Mouse (Mus musculus) lung, postnatal 0 days (tissue): ENCODE results near the gene Olfr235. TPM values are rescaled to one million over a fixed set of nuclear protein-coding genes. Genes with fewer than 3 reads are reported as not detected.
"Not testable (repeated sequence)": the region's sequence is repeated elsewhere in the genome, so short reads cannot be mapped to it uniquely, and the experiment has no call there.

Source experiments
- ATAC-seq: fragments of 200-750 bp; cut with Nextera tagmentation; 2 replicates; pipeline ENCODE4 v1.8.0; 2017; ENCODE audit warnings: moderate library complexity
- DNase-seq: peaks from one replicate; pipeline ENCODE4 v3.0.0-alpha.2; 2016; ENCODE audit warnings: low spot score
- H3K27ac ChIP-seq: fragments of 300-500 bp; sonication (generic); 2 replicates; pipeline ENCODE4 v1.5.1; 2014; ENCODE audit warnings: antibody characterized with exemption, mild to moderate bottlenecking, low read length, mixed read lengths
- H3K27me3 ChIP-seq: fragments of 300-500 bp; sonication (generic); replicated peaks from 2 replicates; pipeline ENCODE4 v1.6.1; 2014; ENCODE audit warnings: low read length, mixed read lengths; ENCODE audit not compliant: insufficient read depth
- H3K36me3 ChIP-seq: fragments of 300-500 bp; sonication (generic); 2 replicates; pipeline ENCODE4 v1.6.1; 2014; ENCODE audit warnings: low read length, mixed read lengths; ENCODE audit not compliant: insufficient read depth
- H3K4me1 ChIP-seq: fragments of 300-500 bp; sonication (generic); 2 replicates; pipeline ENCODE4 v1.6.1; 2014; ENCODE audit warnings: antibody characterized with exemption, low read depth, low read length, mixed read lengths; ENCODE audit not compliant: insufficient read depth
- H3K4me2 ChIP-seq: fragments of 300-500 bp; sonication (generic); replicated peaks from 2 replicates; pipeline ENCODE4 v1.6.1; 2014; ENCODE audit warnings: low read depth, mild to moderate bottlenecking, low read length, moderate library complexity, mixed read lengths
- H3K4me3 ChIP-seq: fragments of 300-500 bp; sonication (generic); 2 replicates; pipeline ENCODE4 v1.5.1; 2014; ENCODE audit warnings: low read depth, low read length
- H3K9ac ChIP-seq: fragments of 300-500 bp; sonication (generic); replicated peaks from 2 replicates; pipeline ENCODE4 v1.6.1; 2014; ENCODE audit warnings: low read depth, mild to moderate bottlenecking
- H3K9me3 ChIP-seq: fragments of 300-500 bp; sonication (generic); 2 replicates; pipeline ENCODE4 v1.6.1; 2016; ENCODE audit warnings: low read length, mixed read lengths
- CTCF ChIP-seq: IDR thresholded peaks from 2 replicates; pipeline ENCODE4 v1.5.1; 2016; ENCODE audit warnings: antibody characterized with exemption, mild to moderate bottlenecking
- EP300 ChIP-seq: IDR thresholded peaks from 2 replicates; pipeline ENCODE4 v1.6.1; 2016; ENCODE audit warnings: antibody characterized with exemption, mild to moderate bottlenecking, control low read depth
- WGBS: fragments of 180-500 bp; shearing (Covaris S2); extraction: QIAGEN DNeasy Blood & Tissue Kit; methylation state at CpG from one replicate; pipeline ENCODE4 v1.1.7; 2014; 5-methylcytosine and 5-hydroxymethylcytosine counted together
- polyA plus RNA-seq: library from polyadenylated mRNA; unstranded; fragments of >200 nt; fragmentation: Nextera tagmentation; extraction: Ambion mirVana; gene quantifications from 2 replicates; pipeline ENCODE4 v1.2.1, GENCODE M21; 2015

The Olfr235 gene
- not detected in 2 replicates for polyA plus RNA-seq

DNA sequence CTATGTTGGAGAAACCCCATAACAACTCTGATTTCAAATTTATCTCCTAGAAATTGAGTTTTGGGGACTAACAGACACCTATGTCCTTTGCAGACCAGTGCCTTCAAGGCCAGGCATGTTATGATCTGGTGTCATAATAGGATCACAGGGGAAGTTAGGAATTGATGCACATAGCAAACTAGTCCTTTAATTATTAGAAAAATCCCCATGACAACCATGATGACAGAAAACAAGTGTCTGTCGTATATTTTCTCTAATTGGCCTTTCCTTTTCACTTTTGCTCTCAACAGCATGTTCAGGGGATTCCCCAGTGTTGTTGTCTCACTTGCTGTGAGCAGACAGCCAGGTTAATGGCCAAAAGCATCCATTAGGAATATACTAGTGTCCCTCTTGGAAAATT is at the start of gene Olfr235:
TSS of gene Olfr235 (plus strand) at position 301 of the 400 bp plus-strand sequence.
- DNase-seq (no peak), ATAC-seq (no peak)
- no peak for TF ChIP-seq EP300
- no peak for TF ChIP-seq CTCF
- Histone ChIP-seq H3K4me2 (no peak within 1 kb of the TSS), H3K9ac (no peak within 1 kb of the TSS), H3K4me3 (no peak within 1 kb of the TSS), H3K27me3 (no peaks in the 10 kb centered on the region), H3K36me3 (no peaks in the 10 kb centered on the region), H3K4me1 (no peaks in the 10 kb centered on the region), H3K9me3 (no peaks in the 10 kb centered on the region), H3K27ac (no peak within 1 kb of the TSS)
- 45% methylated on average over 1 of the region's 1 CpGs for WGBS

DNA sequence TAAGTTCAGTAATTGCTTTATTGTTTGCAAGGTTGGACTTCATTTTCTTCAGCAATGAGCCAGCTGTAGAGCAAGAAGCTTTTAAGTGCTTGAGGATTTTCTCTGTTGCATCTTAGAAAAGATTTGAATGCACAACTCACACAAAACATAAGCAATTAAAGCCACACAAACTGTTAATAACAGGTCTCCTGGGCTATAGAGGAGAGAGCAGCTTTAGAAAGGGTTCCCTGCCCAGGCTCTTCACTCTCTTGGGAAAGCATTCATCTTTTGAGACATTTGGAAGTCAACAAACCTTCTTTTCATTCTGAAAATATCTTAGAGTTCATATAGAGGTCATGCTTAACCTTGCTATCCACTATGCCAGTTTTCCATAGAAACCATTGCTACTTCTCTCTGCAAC is 28.3 kb upstream of the Olfr235 start, which contains the start of gene Olfr1432:
TSS of gene Olfr1432 (minus strand) at position 101 of the 400 bp plus-strand sequence.
- not testable (repeated sequence) for DNase-seq, H3K27me3 ChIP-seq, H3K9me3 ChIP-seq, H3K36me3 ChIP-seq, H3K9ac ChIP-seq, H3K4me2 ChIP-seq, H3K4me1 ChIP-seq, H3K27ac ChIP-seq, ATAC-seq, H3K4me3 ChIP-seq

DNA sequence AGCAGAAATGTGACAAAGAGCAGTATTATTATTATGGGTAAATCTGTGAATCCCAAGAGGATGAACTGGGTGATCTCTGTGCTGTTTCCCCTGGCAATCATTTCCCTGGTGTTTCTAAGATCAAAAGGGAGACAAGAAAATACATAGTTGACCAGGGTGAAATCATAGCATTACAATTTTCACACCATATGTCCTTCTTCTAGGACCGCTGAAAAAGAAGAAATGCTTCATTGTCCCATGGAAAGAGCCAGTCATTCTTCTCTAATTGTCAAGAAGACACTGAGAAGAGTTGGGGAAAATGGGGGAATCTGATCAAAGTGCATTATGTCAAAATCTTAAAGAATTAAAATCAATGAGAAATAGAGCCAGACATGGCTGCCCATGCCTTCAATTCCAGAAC is 19.3 kb upstream of the Olfr235 start, which contains the start of gene Olfr262:
TSS of gene Olfr262 (minus strand) at position 101 of the 400 bp plus-strand sequence.
- H3K4me2 ChIP-seq: no peak within 1 kb of the TSS
- WGBS: 74% methylated on average over 1 of the region's 1 CpGs
- H3K4me3 ChIP-seq: no peak within 1 kb of the TSS
- no peak within 1 kb of the TSS for H3K27ac ChIP-seq
- no peaks in the 10 kb centered on the region for H3K9me3 ChIP-seq
- no peak for ATAC-seq
- DNase-seq: no peak
- no peaks in the 10 kb centered on the region for H3K27me3 ChIP-seq
- TF ChIP-seq CTCF: no peak
- no peak for TF ChIP-seq EP300
- H3K4me1 ChIP-seq: no peaks in the 10 kb centered on the region
- no peak within 1 kb of the TSS for H3K9ac ChIP-seq
- H3K36me3 ChIP-seq: no peaks in the 10 kb centered on the region

DNA sequence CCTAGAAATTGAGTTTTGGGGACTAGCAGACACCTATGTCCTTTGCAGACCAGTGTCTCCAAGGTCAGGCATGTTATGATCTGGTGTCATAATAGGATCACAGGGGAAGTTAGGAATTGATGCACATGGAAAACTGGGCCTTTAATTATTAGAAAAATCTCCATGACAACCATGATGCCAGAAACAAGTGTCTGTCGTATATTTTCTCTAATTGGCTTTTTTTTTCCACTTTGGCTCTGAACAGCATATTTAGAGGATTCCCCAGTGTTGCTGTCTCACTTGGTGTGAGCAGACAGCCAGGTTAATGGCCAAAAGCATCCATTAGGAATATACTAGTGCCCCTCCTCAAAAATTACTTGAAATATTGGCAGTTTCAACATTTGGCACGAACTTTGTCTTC is 18.7 kb downstream of the Olfr235 start, which contains the start of gene Olfr1434:
TSS of gene Olfr1434 (plus strand) at position 301 of the 400 bp plus-strand sequence.
- Histone ChIP-seq H3K36me3 (no peaks in the 10 kb centered on the region), H3K4me1 (no peaks in the 10 kb centered on the region), H3K9me3 (no peaks in the 10 kb centered on the region), H3K27ac (no peak within 1 kb of the TSS), H3K27me3 (no peaks in the 10 kb centered on the region), H3K4me2 (no peak within 1 kb of the TSS), H3K4me3 (no peak within 1 kb of the TSS), H3K9ac (no peak within 1 kb of the TSS)
- no peak for ATAC-seq
- no peak for TF ChIP-seq CTCF
- no peak for TF ChIP-seq EP300
- DNase-seq: no peak
- 64% methylated on average over 2 of the region's 2 CpGs for WGBS

DNA sequence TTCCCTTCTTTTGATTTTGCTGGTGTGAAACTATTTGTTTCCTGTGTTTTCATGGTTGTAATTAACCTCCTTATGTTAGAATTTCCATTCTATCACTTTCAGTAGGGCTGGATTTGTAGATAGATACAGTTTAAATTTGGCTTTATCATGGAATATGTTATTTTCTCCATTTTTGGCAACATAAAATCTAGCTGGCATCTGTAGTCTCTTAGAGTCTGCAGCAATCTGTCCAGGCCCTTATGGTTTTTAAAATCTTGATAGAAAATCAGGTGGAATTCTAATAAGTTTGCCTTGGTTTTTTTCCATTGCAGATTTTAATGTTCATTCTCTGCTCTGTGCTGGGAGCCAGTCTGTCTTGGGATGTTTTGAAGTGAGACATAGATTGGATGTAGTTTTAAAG is 32.1 kb downstream of the Olfr235 start:
- no peak overlapping the region for H3K4me2 ChIP-seq
- H3K4me1 ChIP-seq: no peaks in the 10 kb centered on the region
- H3K9me3 ChIP-seq: no peaks in the 10 kb centered on the region
- no peak for DNase-seq
- TF ChIP-seq EP300 (no peak), CTCF (no peak)
- H3K27ac ChIP-seq: no peak overlapping the region
- H3K36me3 ChIP-seq: no peaks in the 10 kb centered on the region
- no peaks in the 10 kb centered on the region for H3K27me3 ChIP-seq
- no peak for ATAC-seq
- H3K4me3 ChIP-seq: no peak overlapping the region
- no peak overlapping the region for H3K9ac ChIP-seq

DNA sequence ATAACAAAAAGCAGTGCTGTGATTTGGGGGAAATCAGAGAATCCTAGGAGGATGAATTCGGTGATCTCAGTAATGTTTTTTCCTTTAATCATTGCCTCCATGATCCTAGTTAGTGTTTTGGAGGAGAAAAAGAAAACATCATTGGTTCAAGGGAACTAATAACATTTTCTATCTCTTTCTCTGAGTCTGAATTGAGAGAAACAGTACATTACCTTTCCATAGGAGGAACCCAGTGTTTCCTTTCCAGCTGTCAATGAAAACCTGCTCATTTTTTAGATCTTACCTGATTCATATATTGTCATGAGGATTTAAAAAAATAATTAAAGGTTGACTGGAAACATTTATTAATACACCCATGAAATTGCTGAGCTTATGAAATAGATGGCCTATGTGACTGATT is 38.2 kb downstream of the Olfr235 start, which contains the start of gene Olfr1436:
TSS of gene Olfr1436 (minus strand) at position 101 of the 400 bp plus-strand sequence.
- not testable (repeated sequence) for ATAC-seq, DNase-seq

More for the DNA sequence above, 38.2 kb downstream of the Olfr235 start, which contains the start of gene Olfr1436:
- WGBS: 76% methylated on average over 1 of the region's 1 CpGs
- not testable (repeated sequence) for H3K4me1 ChIP-seq, H3K27me3 ChIP-seq, H3K4me3 ChIP-seq, H3K9me3 ChIP-seq, H3K27ac ChIP-seq, H3K4me2 ChIP-seq, H3K9ac ChIP-seq, H3K36me3 ChIP-seq

Other genes starting within 250 kb of the Olfr235 start
- gene Olfr1423, start 219.7 kb upstream of the Olfr235 start, polyA plus RNA-seq: not detected in 2 replicates
- not detected in 2 replicates for gene Olfr1424, start 198.3 kb upstream of the Olfr235 start, polyA plus RNA-seq
- gene Olfr1425, start 183.3 kb upstream of the Olfr235 start, polyA plus RNA-seq: not detected in 2 replicates
- not detected in 2 replicates for gene Olfr1426, start 169.0 kb upstream of the Olfr235 start, polyA plus RNA-seq
- not detected in 2 replicates for gene Olfr1427, start 157.7 kb upstream of the Olfr235 start, polyA plus RNA-seq
- not detected in 2 replicates for gene Olfr1428, start 145.1 kb upstream of the Olfr235 start, polyA plus RNA-seq
- not detected in 2 replicates for gene Olfr76, start 137.8 kb upstream of the Olfr235 start, polyA plus RNA-seq
- not detected in 2 replicates for gene Olfr1555-ps1, start 90.9 kb upstream of the Olfr235 start, polyA plus RNA-seq
- gene Olfr1431, start 60.4 kb upstream of the Olfr235 start, polyA plus RNA-seq: not detected in 2 replicates
- gene Olfr1432, start 28.4 kb upstream of the Olfr235 start, polyA plus RNA-seq: not detected in 2 replicates
- gene Olfr262, start 19.4 kb upstream of the Olfr235 start, polyA plus RNA-seq: not detected in 2 replicates
- not detected in 2 replicates for gene Olfr1434, start 18.8 kb downstream of the Olfr235 start, polyA plus RNA-seq
- gene Olfr1436, start 38.1 kb downstream of the Olfr235 start, polyA plus RNA-seq: not detected in 2 replicates
- not detected in 2 replicates for gene Olfr1437, start 64.1 kb downstream of the Olfr235 start, polyA plus RNA-seq
- gene Olfr1438-ps1, start 74.9 kb downstream of the Olfr235 start, polyA plus RNA-seq: not detected in 2 replicates
- not detected in 2 replicates for gene Olfr1440, start 126.2 kb downstream of the Olfr235 start, polyA plus RNA-seq
- not detected in 2 replicates for gene Olfr1441, start 156.4 kb downstream of the Olfr235 start, polyA plus RNA-seq
- not detected in 2 replicates for gene Pfpl, start 166.9 kb downstream of the Olfr235 start, polyA plus RNA-seq
- gene Mpeg1, start 199.7 kb downstream of the Olfr235 start, polyA plus RNA-seq: 5.5 and 6.3 TPM in 2 replicates
- 8.4 and 8.7 TPM in 2 replicates for gene Dtx4, start 240.4 kb downstream of the Olfr235 start, polyA plus RNA-seq